Mouse (Mus musculus): ENCODE results near the gene Gm17581. TPM values are rescaled to one million over a fixed set of nuclear protein-coding genes. Genes with fewer than 3 reads are reported as not detected.

Gm17581 gene
- polyA plus RNA-seq, 1 experiment from 2014 or later, result not detected

DNA sequence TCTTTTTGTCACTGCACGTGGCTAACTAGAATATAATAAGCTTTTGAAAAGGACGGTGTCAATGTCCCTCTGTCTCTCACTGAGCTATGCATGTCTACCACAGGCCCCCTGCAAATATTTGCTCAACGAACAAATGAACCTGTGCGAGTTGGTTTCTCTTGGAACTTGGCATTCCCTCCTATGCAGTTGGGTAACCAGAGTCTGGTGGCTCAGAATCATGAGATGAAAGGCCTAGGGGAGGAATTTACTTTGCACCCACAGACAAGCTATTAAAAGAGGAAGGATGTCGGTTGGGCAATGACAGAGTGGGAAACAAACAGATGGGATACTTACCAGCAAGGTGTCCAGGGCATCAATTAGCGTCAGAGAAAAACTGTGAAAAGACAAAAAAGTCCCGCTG is 9.4 kb downstream of the Gm17581 start:
- H3K4me3 ChIP-seq (replicated peaks; ENCODE audit: low read length), result no peak overlapping the region
- no peaks in the 10 kb centered on the region for H3K27me3 ChIP-seq (ENCODE audit: control insufficient read depth, insufficient read depth, low read length)
- no peak for ATAC-seq (ENCODE audit: low FRiP score)
- no peak overlapping the region for H3K27ac ChIP-seq
- DNase-seq (ENCODE audit: low spot score), result no peak
- peaks cover 7% of the 10 kb centered on the region for H3K4me1 ChIP-seq (replicated peaks; ENCODE audit: control insufficient read depth, insufficient read depth, low read length)
- no peaks in the 10 kb centered on the region for H3K9me3 ChIP-seq (ENCODE audit: control insufficient read depth, low read length)
- no peak overlapping the region for H3K9ac ChIP-seq
- peaks cover 48% of the 10 kb centered on the region for H3K36me3 ChIP-seq (replicated peaks; ENCODE audit: control insufficient read depth, insufficient read depth)
- no peak overlapping the region for H3K4me2 ChIP-seq (replicated peaks)
- WGBS, result 88% methylated on average over 7 of the region's 7 CpGs

DNA sequence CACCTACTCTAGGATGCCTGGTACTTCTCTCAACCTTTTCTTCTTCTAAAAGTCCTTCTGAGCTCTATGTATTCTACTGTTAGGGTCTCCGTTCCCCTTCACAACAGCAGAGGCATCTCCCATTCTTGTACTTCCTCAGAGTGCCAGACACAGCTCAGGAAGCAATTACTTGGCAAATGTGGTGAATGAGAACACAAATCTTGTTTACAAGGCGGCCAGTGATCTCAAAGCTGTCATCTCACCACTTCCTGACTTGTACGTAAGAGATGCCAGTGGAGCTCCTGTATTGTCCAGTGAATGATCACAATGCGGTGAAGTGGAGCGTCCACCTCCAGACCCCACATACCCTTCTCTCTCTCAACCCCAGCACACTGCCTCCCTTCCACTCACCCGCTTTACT is 11.1 kb downstream of the Gm17581 start:
- no peak overlapping the region for H3K9ac ChIP-seq
- peaks cover 7% of the 10 kb centered on the region for H3K4me1 ChIP-seq (replicated peaks; ENCODE audit: control insufficient read depth, insufficient read depth, low read length)
- WGBS, result 91% methylated on average over 6 of the region's 6 CpGs
- peaks cover 64% of the 10 kb centered on the region for H3K36me3 ChIP-seq (replicated peaks; ENCODE audit: control insufficient read depth, insufficient read depth)
- H3K4me3 ChIP-seq (replicated peaks; ENCODE audit: low read length), result no peak overlapping the region
- DNase-seq (ENCODE audit: low spot score) (no peak), ATAC-seq (ENCODE audit: low FRiP score) (no peak)
- no peaks in the 10 kb centered on the region for H3K27me3 ChIP-seq (ENCODE audit: control insufficient read depth, insufficient read depth, low read length)
- H3K4me2 ChIP-seq (replicated peaks), result no peak overlapping the region
- no peak overlapping the region for H3K27ac ChIP-seq
- no peaks in the 10 kb centered on the region for H3K9me3 ChIP-seq (ENCODE audit: control insufficient read depth, low read length)

DNA sequence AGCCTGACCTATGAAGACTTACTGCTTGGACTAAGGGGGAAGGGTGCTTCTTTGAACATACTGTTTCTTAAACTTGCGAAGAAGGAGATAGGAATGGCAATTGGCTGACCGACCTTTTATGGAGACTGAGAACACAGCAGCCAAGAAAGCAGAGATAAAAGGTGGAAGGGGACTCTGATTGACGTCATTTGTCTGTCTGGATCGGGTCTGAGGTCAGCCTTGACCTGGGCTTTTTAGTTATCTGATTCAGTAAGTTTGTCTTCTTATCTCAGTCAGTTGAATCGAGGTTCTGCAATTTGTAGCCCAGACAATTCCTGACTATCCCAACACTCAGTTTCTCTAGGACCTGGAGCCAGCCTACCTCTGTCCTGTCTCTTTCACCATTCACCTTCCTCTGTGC is 11.6 kb downstream of the Gm17581 start:
- peaks cover 7% of the 10 kb centered on the region for H3K4me1 ChIP-seq (replicated peaks; ENCODE audit: control insufficient read depth, insufficient read depth, low read length)
- no peaks in the 10 kb centered on the region for H3K9me3 ChIP-seq (ENCODE audit: control insufficient read depth, low read length)
- WGBS, result 85% methylated on average over 5 of the region's 5 CpGs
- no peak for DNase-seq (ENCODE audit: low spot score)
- no peak overlapping the region for H3K4me2 ChIP-seq (replicated peaks)
- peaks cover 68% of the 10 kb centered on the region for H3K36me3 ChIP-seq (replicated peaks; ENCODE audit: control insufficient read depth, insufficient read depth)
- no peak for ATAC-seq (ENCODE audit: low FRiP score)
- H3K4me3 ChIP-seq (replicated peaks; ENCODE audit: low read length), result no peak overlapping the region
- H3K9ac ChIP-seq, result no peak overlapping the region
- no peaks in the 10 kb centered on the region for H3K27me3 ChIP-seq (ENCODE audit: control insufficient read depth, insufficient read depth, low read length)
- H3K27ac ChIP-seq, result no peak overlapping the region

DNA sequence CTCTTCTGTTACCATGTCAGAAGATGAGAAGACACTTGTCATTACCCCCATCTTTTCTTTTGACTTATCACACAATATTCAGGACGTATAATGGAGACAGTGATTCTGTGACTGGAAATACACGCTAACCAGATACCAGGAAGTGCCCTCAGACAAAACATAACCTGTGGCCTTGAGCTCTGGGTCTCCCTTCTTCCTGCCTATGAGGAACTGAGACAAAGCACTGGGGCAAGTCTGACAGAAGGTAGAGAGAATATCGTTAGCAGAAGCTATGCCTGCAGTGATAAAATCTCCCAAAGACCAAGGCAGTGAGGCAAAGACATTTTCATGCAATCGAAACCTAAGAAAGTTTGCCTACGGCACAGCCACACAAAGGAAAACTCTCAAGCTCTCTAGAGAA is 15.1 kb downstream of the Gm17581 start:
- H3K9me3 ChIP-seq (ENCODE audit: control insufficient read depth, low read length), result no peaks in the 10 kb centered on the region
- H3K9ac ChIP-seq, result no peak overlapping the region
- WGBS, result 91% methylated on average over 5 of the region's 5 CpGs
- DNase-seq (ENCODE audit: low spot score) (no peak), ATAC-seq (ENCODE audit: low FRiP score) (no peak)
- H3K27me3 ChIP-seq (ENCODE audit: control insufficient read depth, insufficient read depth, low read length), result no peaks in the 10 kb centered on the region
- peaks cover 85% of the 10 kb centered on the region for H3K36me3 ChIP-seq (replicated peaks; ENCODE audit: control insufficient read depth, insufficient read depth)
- H3K27ac ChIP-seq, result no peak overlapping the region
- no peak overlapping the region for H3K4me3 ChIP-seq (replicated peaks; ENCODE audit: low read length)
- no peaks in the 10 kb centered on the region for H3K4me1 ChIP-seq (replicated peaks; ENCODE audit: control insufficient read depth, insufficient read depth, low read length)
- no peak overlapping the region for H3K4me2 ChIP-seq (replicated peaks)

DNA sequence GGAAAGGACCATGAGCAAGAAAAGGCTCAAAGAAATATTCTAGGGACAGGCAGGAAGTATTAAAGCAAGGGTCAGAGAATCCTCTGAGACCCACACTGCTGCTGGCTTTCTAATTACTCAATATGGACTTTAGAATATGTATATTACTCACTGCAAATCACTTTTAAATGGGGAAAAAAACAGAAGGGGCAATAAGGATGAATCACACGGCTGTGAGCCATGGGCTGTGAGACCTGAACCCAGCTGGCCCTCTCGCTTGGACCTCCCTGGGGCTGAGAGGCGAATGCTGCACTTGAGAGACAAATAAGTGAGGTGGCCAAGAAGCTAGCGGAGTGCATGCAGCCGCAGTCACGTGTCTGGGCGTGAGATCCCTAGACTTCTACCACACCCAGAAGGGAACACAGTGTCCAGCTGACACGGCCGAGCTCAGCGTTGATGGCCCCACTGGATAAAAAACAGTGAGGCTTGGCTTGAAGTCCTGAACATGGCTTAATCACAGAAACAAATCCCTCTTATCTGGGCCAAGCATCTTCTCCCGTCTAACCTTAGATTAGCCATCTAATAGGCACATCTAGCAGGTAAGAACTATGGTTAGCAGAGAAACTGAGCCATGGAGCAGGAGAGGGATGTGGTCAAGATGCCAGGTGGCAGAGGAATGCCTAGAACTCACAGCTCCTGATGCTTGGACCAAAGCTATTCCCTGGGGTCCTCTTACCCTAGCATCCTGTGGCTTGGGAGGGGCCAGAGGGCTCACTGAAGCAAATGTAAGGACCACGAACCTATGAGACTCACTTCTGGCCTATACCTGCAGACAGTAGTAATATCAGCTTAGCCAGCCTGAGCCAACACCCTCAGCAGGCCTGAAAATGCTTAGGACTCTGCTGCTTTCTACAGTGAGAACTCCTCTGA is 18.3 kb downstream of the Gm17581 start:
- peaks cover 87% of the 10 kb centered on the region for H3K36me3 ChIP-seq (replicated peaks; ENCODE audit: control insufficient read depth, insufficient read depth)
- H3K4me2 ChIP-seq (replicated peaks), result no peak overlapping the region
- H3K9me3 ChIP-seq (ENCODE audit: control insufficient read depth, low read length), result no peaks in the 10 kb centered on the region
- no peaks in the 10 kb centered on the region for H3K4me1 ChIP-seq (replicated peaks; ENCODE audit: control insufficient read depth, insufficient read depth, low read length)
- H3K9ac ChIP-seq, result no peak overlapping the region
- ATAC-seq (ENCODE audit: low FRiP score) (no peak), DNase-seq (ENCODE audit: low spot score) (no peak)
- 91% methylated on average over 12 of the region's 12 CpGs for WGBS
- H3K27me3 ChIP-seq (ENCODE audit: control insufficient read depth, insufficient read depth, low read length), result no peaks in the 10 kb centered on the region
- no peak overlapping the region for H3K27ac ChIP-seq
- H3K4me3 ChIP-seq (replicated peaks; ENCODE audit: low read length), result no peak overlapping the region

DNA sequence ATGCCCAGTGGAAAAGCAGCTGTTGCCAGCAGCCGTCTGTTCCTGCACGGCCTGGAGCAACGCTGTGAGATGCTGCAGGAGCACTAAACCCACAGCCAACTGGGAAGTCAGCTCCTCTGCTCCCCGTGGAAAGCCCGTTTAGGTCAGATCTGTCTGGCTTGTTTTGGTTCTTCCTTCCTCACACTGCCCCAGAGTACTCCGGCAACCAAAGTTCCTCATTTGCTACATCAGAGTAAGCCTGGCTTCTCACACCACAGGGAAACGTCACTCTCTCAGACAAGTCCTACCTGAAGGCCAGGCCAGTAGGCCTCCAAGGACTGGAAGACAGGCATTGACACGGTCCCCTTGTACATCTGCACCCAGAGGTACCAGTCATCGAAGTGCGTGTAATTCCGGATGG is 25.1 kb downstream of the Gm17581 start:
- Histone ChIP-seq H3K9me3 (ENCODE audit: control insufficient read depth, low read length) (no peaks in the 10 kb centered on the region), H3K27me3 (ENCODE audit: control insufficient read depth, insufficient read depth, low read length) (no peaks in the 10 kb centered on the region), H3K4me1 (replicated peaks; ENCODE audit: control insufficient read depth, insufficient read depth, low read length) (no peaks in the 10 kb centered on the region), H3K36me3 (replicated peaks; ENCODE audit: control insufficient read depth, insufficient read depth) (peaks cover 91% of the 10 kb centered on the region), H3K9ac (no peak overlapping the region), H3K4me2 (replicated peaks) (no peak overlapping the region), H3K27ac (no peak overlapping the region), H3K4me3 (replicated peaks; ENCODE audit: low read length) (no peak overlapping the region)
- ATAC-seq (ENCODE audit: low FRiP score), result no peak
- DNase-seq (ENCODE audit: low spot score), result no peak
- WGBS, result 93% methylated on average over 11 of the region's 11 CpGs

DNA sequence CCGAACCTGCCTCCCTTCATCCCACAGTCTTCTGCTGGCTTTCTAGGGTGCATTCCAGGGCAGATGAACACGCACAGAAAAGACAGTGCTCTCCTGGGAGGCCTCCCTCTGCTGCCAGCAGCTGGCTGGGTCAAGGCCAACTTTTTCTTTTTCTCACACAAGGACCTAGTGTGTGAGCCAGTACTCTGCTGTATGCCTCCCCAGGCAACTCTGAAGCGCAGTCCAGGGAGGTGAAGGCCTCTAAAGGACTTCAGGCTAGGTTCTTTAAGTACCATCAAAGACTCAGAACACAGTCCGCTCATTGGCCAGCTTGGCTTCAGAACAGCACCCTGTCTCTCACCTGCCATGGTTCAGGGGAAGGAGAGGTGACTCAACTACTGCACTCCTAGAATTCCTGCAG is 28.4 kb downstream of the Gm17581 start:
- H3K27me3 ChIP-seq (ENCODE audit: control insufficient read depth, insufficient read depth, low read length), result no peaks in the 10 kb centered on the region
- H3K4me3 ChIP-seq (replicated peaks; ENCODE audit: low read length), result no peak overlapping the region
- H3K36me3 ChIP-seq (replicated peaks; ENCODE audit: control insufficient read depth, insufficient read depth), result peaks cover 89% of the 10 kb centered on the region
- no peaks in the 10 kb centered on the region for H3K9me3 ChIP-seq (ENCODE audit: control insufficient read depth, low read length)
- whole genome bisulfite sequencing, result 78% methylated on average over 4 of the region's 4 CpGs
- H3K4me1 ChIP-seq (replicated peaks; ENCODE audit: control insufficient read depth, insufficient read depth, low read length), result no peaks in the 10 kb centered on the region
- no peak overlapping the region for H3K9ac ChIP-seq
- no peak overlapping the region for H3K27ac ChIP-seq
- ATAC-seq (ENCODE audit: low FRiP score), result 0 out of 2 replicates have a peak, but pooled peaks have one; percentile 37
- no peak overlapping the region for H3K4me2 ChIP-seq (replicated peaks)
- no peak for DNase-seq (ENCODE audit: low spot score)

DNA sequence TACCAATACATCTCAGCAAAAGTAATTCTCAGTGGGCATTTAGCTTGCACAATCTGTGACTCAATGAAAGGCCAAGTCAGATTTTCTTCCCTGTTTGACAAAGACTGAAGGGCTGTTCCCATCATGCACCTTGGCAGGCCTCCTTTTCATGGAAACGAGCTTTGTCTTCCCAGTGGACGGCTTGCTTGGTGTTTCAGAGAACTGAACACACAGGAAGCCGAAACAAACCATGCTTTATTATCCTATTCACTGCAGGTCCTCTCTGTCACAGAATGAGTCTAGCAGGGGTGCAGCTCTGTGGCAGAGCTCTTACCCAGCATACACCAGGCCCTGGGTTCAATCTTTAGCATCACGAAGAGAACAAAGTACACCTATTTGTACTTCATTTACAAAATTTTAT is 32.0 kb downstream of the Gm17581 start:
- Histone ChIP-seq H3K36me3 (replicated peaks; ENCODE audit: control insufficient read depth, insufficient read depth) (peaks cover 70% of the 10 kb centered on the region), H3K9me3 (ENCODE audit: control insufficient read depth, low read length) (no peaks in the 10 kb centered on the region), H3K9ac (0 out of 2 replicates have a peak overlapping the region, but pooled peaks have one; percentile 11), H3K27me3 (ENCODE audit: control insufficient read depth, insufficient read depth, low read length) (no peaks in the 10 kb centered on the region), H3K4me3 (replicated peaks; ENCODE audit: low read length) (no peak overlapping the region), H3K4me2 (replicated peaks) (no peak overlapping the region), H3K4me1 (replicated peaks; ENCODE audit: control insufficient read depth, insufficient read depth, low read length) (no peaks in the 10 kb centered on the region), H3K27ac (no peak overlapping the region)
- ATAC-seq (ENCODE audit: low FRiP score) (no peak), DNase-seq (ENCODE audit: low spot score) (no peak)
- 11% methylated on average over 4 of the region's 4 CpGs for WGBS

DNA sequence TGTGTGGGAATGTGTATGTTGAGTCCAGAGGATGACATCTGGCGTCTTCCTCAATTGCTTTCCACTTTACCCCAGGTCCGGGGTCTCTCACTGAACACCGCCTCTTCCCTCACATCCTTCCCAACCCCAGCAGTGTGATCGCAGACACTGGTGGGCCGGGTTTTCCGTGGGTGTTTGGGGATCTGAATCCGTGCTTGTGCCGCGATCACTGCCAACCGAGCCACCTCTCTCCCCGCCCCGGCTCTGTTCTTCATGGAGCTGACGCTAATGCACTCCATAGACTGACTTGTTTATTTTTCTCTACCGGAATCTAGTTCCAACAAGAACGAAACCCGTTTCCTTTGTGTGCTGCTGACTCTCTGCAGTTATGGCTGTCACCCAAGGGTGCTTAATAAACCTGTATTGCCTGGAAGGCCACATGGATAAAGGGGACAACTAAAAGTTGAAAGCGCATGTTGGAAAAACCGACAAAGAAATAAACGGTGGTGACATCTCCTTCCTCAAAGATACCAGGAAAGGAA is 34.2 kb downstream of the Gm17581 start:
- Histone ChIP-seq H3K4me2 (replicated peaks) (no peak overlapping the region), H3K27me3 (ENCODE audit: control insufficient read depth, insufficient read depth, low read length) (no peaks in the 10 kb centered on the region), H3K9ac (no peak overlapping the region), H3K4me3 (replicated peaks; ENCODE audit: low read length) (no peak overlapping the region), H3K9me3 (ENCODE audit: control insufficient read depth, low read length) (no peaks in the 10 kb centered on the region), H3K27ac (no peak overlapping the region), H3K4me1 (replicated peaks; ENCODE audit: control insufficient read depth, insufficient read depth, low read length) (no peaks in the 10 kb centered on the region), H3K36me3 (replicated peaks; ENCODE audit: control insufficient read depth, insufficient read depth) (peaks cover 56% of the 10 kb centered on the region)
- DNase-seq (ENCODE audit: low spot score) (no peak), ATAC-seq (ENCODE audit: low FRiP score) (no peak)
- WGBS, result 92% methylated on average over 19 of the region's 19 CpGs
